Mouse (Mus musculus) MEL (cell line): ENCODE measurements around the gene Arid3c.

Source experiments
- CTCF ChIP-seq, 3 experiments: IDR thresholded peaks in 2 of 3; conservative IDR thresholded peaks in 1 of 3; 2 replicates each; pipeline ENCODE4 v1.5.1; 2011 to 2012; ENCODE audit warnings: low read length in 3 of 3, low read depth in 2 of 3, mild to moderate bottlenecking in 2 of 3, improper control_type of control experiment in 1 of 3, inconsistent platforms in 1 of 3, mixed read lengths in 1 of 3, moderate library complexity in 1 of 3; ENCODE audit not compliant: control insufficient read depth in 1 of 3, insufficient read depth in 1 of 3, poor library complexity in 1 of 3, severe bottlenecking in 1 of 3
- EP300 ChIP-seq, 2 experiments: IDR thresholded peaks; 2 replicates each; pipeline ENCODE4 v1.6.1; 2011; ENCODE audit warnings: improper control_type of control experiment in 2 of 2, low read length in 2 of 2, low read depth in 1 of 2, mild to moderate bottlenecking in 1 of 2
- MAX ChIP-seq: IDR thresholded peaks from 2 replicates; pipeline ENCODE4 v1.6.1; 2011; ENCODE audit warnings: low read length, improper control_type of control experiment
- MYB ChIP-seq: IDR thresholded peaks from 2 replicates; pipeline ENCODE4 v1.6.1; 2011; ENCODE audit warnings: mild to moderate bottlenecking, low read depth, low read length, improper control_type of control experiment
- MYC ChIP-seq: IDR thresholded peaks from 2 replicates; pipeline ENCODE4 v1.6.1; 2011; ENCODE audit warnings: low read depth, mild to moderate bottlenecking, low read length, improper control_type of control experiment, moderate library complexity
- NRF1 ChIP-seq: IDR thresholded peaks from 2 replicates; pipeline ENCODE4 v1.6.1; 2014; ENCODE audit warnings: low read depth, mild to moderate bottlenecking, inconsistent platforms, low read length, improper control_type of control experiment, moderate library complexity; ENCODE audit not compliant: poor library complexity, insufficient read depth, severe bottlenecking
- POLR2A ChIP-seq, 2 experiments: IDR thresholded peaks; 2 replicates each; pipeline ENCODE4 v1.6.1; 2011 to 2012; ENCODE audit warnings: low read length in 2 of 2, mild to moderate bottlenecking in 2 of 2, control low read depth in 1 of 2, improper control_type of control experiment in 1 of 2, low read depth in 1 of 2, moderate library complexity in 1 of 2; ENCODE audit not compliant: control insufficient read depth in 1 of 2, insufficient read depth in 1 of 2, poor library complexity in 1 of 2
- RCOR1 ChIP-seq: IDR thresholded peaks from 2 replicates; pipeline ENCODE4 v1.6.1; 2012; ENCODE audit warnings: low read depth, mild to moderate bottlenecking, inconsistent platforms, low read length, improper control_type of control experiment
- SMC3 ChIP-seq: IDR thresholded peaks from 2 replicates; pipeline ENCODE4 v1.6.1; 2011; ENCODE audit warnings: low read depth, low read length, improper control_type of control experiment
- TAL1 ChIP-seq: IDR thresholded peaks from 2 replicates; pipeline ENCODE4 v1.6.1; 2012; ENCODE audit warnings: mild to moderate bottlenecking, inconsistent platforms, low read length, moderate library complexity, mixed read lengths
- ZMIZ1 ChIP-seq: IDR thresholded peaks from 2 replicates; pipeline ENCODE4 v1.6.1; 2012; ENCODE audit warnings: low read depth, mild to moderate bottlenecking, inconsistent platforms, low read length, improper control_type of control experiment, moderate library complexity

DNA sequence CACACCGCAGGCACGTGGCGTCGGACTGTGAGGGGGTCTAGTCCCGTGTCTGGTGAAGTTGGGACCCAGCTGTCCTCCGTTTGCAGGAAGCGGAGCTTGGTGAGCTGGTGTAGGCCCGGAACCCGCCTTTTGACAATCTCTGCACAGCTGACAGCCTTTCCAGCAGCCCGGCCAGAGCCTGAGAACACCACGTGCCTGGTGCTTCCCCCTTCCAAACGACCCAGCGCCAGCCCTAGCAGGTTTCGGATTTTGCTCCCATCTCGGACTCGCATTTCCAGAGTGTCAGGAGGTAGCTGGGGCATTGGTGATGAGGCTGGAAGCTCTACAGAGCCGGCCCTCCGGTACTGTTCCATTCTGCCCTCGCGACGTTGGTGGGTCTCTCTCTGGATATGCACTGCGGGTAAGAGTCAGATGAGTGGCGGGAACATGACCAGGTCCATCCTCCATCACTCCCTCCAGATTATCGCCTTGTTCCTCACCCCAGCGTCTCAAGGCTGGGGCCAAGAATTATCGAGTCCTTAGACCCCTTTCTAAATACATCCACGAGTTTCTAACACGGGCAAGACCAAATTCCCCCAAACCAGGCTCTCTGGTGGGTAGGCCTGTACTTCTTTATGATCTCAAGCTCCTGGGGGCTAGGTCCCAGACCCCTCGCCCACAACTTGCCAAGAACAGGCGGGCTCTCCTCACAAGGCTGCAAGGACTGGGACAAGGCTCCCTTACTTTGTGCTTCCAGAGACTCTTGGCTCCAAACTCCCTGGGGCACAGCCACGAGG, 18.3 kb downstream of the Arid3c start:
- TF ChIP-seq CTCF (IDR thresholded peaks at IDR 0.05 in 2 of 3, conservative IDR thresholded peaks at IDR 0.05 in 1 of 3; ENCODE audit: control insufficient read depth in 1 of 3, insufficient read depth in 1 of 3, low read depth in 2 of 3, low read length in 3 of 3, poor library complexity in 1 of 3, severe bottlenecking in 1 of 3) (no peak), EP300 (IDR thresholded peaks at IDR 0.05; ENCODE audit: low read depth in 1 of 2, low read length in 2 of 2) (no peak), TAL1 (no peak), POLR2A (IDR thresholded peaks at IDR 0.05; ENCODE audit: control insufficient read depth in 1 of 2, insufficient read depth in 1 of 2, low read depth in 1 of 2, low read length in 2 of 2, poor library complexity in 1 of 2) (no peak), MAX (no peak), NRF1 (no peak), RCOR1 (no peak), ZMIZ1 (no peak), MYB (no peak), MYC (no peak), SMC3 (no peak)
